Comparison of ENCODE assay signal across 8 mouse cellular contexts in genomic region chr12:29697526-29698500, GRCm38 (mm10).
DNase-seq lines count a peak whose midpoint lies in the region; ATAC-seq and TF ChIP-seq lines count a peak whose summit lies in the region.

No protein-coding gene starts in this region.

- no peaks in the 10 kb centered on the region for H3K9me3 ChIP-seq in midbrain, embryonic 11.5 days (ENCODE audit: control insufficient read depth, low read length)

- no peak overlapping the region for H3K4me3 ChIP-seq in midbrain, embryonic 11.5 days (ENCODE audit: low read depth, low read length)
- H3K4me3 ChIP-seq in thymus, adult 2 months (ENCODE audit: control insufficient read depth, insufficient read depth, low read length), result no peak overlapping the region

- WGBS in midbrain, embryonic 11.5 days, result 69% methylated on average over 12 of the region's 12 CpGs
- WGBS in thymus, adult 2 months, result 86% methylated on average over 12 of the region's 12 CpGs

- ATAC-seq in midbrain, embryonic 11.5 days (ENCODE audit: low FRiP score), result peak; percentile 61

- no peaks in the 10 kb centered on the region for H3K36me3 ChIP-seq in midbrain, embryonic 11.5 days (ENCODE audit: control insufficient read depth, insufficient read depth, low read length)
- H3K36me3 ChIP-seq in thymus, adult 2 months (ENCODE audit: control insufficient read depth, insufficient read depth, low read length), result no peaks in the 10 kb centered on the region

- no peak for TF ChIP-seq POLR2A in thymus, adult 2 months (IDR thresholded peaks at IDR 0.05; ENCODE audit: control insufficient read depth, extremely low read depth, insufficient read depth, low read length, poor library complexity)

- peaks cover 44% of the 10 kb centered on the region for H3K4me1 ChIP-seq in midbrain, embryonic 11.5 days (ENCODE audit: control insufficient read depth, insufficient read depth, low read length)
- H3K4me1 ChIP-seq in thymus, adult 2 months (replicated peaks; ENCODE audit: control insufficient read depth, insufficient read depth, low read length), result no peaks in the 10 kb centered on the region

- no peak overlapping the region for H3K9ac ChIP-seq in midbrain, embryonic 11.5 days (ENCODE audit: low read length)

- H3K27me3 ChIP-seq in midbrain, embryonic 11.5 days (ENCODE audit: control insufficient read depth, insufficient read depth, low read length), result peaks cover 6% of the 10 kb centered on the region; the same call in 1 of the 2 replicates
- no peaks in the 10 kb centered on the region for H3K27me3 ChIP-seq in thymus, adult 2 months (ENCODE audit: control insufficient read depth, insufficient read depth, low read length)

- TF ChIP-seq CTCF in thymus, adult 2 months (IDR thresholded peaks at IDR 0.05; ENCODE audit: borderline replicate concordance, control insufficient read depth, extremely low read depth, insufficient read depth, low read length, poor library complexity), result no peak

- peak overlapping the region; percentile 51 for H3K27ac ChIP-seq in midbrain, embryonic 11.5 days (ENCODE audit: low read depth, low read length)
- no peak overlapping the region for H3K27ac ChIP-seq in thymus, adult 2 months (ENCODE audit: control insufficient read depth, insufficient read depth, low read length)

- peak; percentile 64 for DNase-seq in gastrocnemius, adult 18-20 months (ENCODE audit: low spot score)
- no peak for DNase-seq in gastrocnemius, postnatal 4 days (ENCODE audit: low spot score in 2 of 2)
- DNase-seq in frontal cortex, postnatal 36 days (ENCODE audit: low spot score in 2 of 2), result peak; percentile 66 to 89
- peak; percentile 85 for DNase-seq in layer of hippocampus, adult 9-11 months
- DNase-seq in midbrain, embryonic 11.5 days (ENCODE audit: low spot score, missing footprints), result peak; percentile 88
- no peak for DNase-seq in kidney, adult 8-10 months
- DNase-seq in urinary bladder, postnatal 36 days (ENCODE audit: low spot score in 2 of 2), result no peak
- DNase-seq in thymus, adult 2 months, result no peak

- H3K4me2 ChIP-seq in midbrain, embryonic 11.5 days, result no peak overlapping the region

Comparison
In these comparisons a context has a peak if more than half of its experiments do, and no peak if none do; other contexts are left out.
1. DNase-seq: peak in gastrocnemius, adult 18-20 months (single experiment), frontal cortex, postnatal 36 days (2 of 2), layer of hippocampus, adult 9-11 months (single experiment) and midbrain, embryonic 11.5 days (single experiment); none in gastrocnemius, postnatal 4 days (0 of 2), kidney, adult 8-10 months (0 of 2), urinary bladder, postnatal 36 days (0 of 2) and thymus, adult 2 months (single experiment).